Mouse (Mus musculus): ENCODE measurements at regions not wholly inside any gene's neighbourhood (a gene's known extent, or its start where the extent isn't known, plus 50 kb on each side); places are given as distances from the start of the nearest gene placed in this dataset.

- DNase-seq = no peak
These were observed 226.5 kb downstream of the Mpdz start for GRCm38 (mm10) chr4:81216123-81216522.

DNA sequence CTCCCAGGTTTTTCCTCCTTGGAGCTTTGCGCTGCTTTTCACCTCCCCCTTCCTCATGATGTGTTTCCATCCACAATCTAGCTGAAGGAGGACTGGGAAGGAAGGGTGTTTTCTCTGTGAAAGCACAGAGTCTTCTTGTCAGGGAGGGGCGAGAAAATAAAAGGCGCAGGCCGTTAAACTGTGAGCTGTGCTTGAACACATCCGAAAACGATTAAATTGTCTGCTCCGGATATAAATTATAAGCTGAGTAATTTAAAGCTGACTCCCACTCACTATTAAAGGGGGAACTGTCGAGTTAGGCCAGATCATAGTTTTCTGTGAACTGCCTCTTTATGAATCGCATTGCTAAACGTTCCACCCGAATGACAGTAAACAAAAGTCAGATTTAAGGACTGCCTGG lies 224.6 kb downstream of the Mpdz start:
- no peak for DNase-seq

DNA sequence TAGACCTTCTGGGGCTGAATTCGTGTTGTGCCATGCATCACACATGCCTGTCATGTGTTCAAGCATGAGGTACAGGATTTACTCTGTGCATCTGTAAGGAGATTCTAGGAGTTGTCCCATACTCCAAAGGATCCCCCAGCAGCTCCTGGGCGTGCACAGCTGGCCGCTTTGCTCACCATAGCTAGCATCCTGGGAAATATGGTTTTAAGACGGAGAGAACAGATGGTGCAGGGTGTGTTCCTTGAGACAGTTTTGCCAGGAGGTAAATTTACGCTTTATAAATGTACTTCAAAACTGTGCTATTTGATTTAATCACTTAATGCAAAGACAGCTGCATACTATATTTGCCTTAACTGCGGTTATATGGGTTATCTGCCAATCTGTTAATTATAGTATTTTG lies 220.6 kb downstream of the Mpdz start:
- DNase-seq = no peak

GRCm38 (mm10) chr4:81222468-81223175 lies 220.0 kb downstream of the Mpdz start:
- DNase-seq = no peak
